Mouse (Mus musculus): ENCODE measurements at regions not wholly inside any gene's neighbourhood (a gene's known extent, or its start where the extent isn't known, plus 50 kb on each side); places are given as distances from the start of the nearest gene placed in this dataset.

GRCm38 (mm10) chr2:167799629-167800387 is 110.2 kb upstream of the Tmem189 start:
- no peaks in the 10 kb centered on the region for H3K9me3 ChIP-seq (ENCODE audit: control insufficient read depth, low read length)
- H3K4me1 ChIP-seq (replicated peaks; ENCODE audit: control insufficient read depth, insufficient read depth, low read length): peaks cover 20% of the 10 kb centered on the region
- no peaks in the 10 kb centered on the region for H3K27me3 ChIP-seq (replicated peaks; ENCODE audit: control insufficient read depth, insufficient read depth, low read length)
- no peak for DNase-seq (ENCODE audit: low spot score)
- no peaks in the 10 kb centered on the region for H3K36me3 ChIP-seq (ENCODE audit: control insufficient read depth, insufficient read depth, low read length)
- no peak overlapping the region for H3K4me2 ChIP-seq (ENCODE audit: low read length)
- peak; percentile 74; the same call in 1 of the 2 replicates for ATAC-seq (replicated peaks; ENCODE audit: low FRiP score, low TSS enrichment, low read depth)
- 81% methylated on average over 5 of the region's 5 CpGs for WGBS
- no peak overlapping the region for H3K27ac ChIP-seq (ENCODE audit: low read depth)
- no peak overlapping the region for H3K4me3 ChIP-seq (ENCODE audit: low read depth, low read length)
- no peak overlapping the region for H3K9ac ChIP-seq (ENCODE audit: low read length)

- Histone ChIP-seq H3K27me3 (replicated peaks; ENCODE audit: control insufficient read depth, insufficient read depth, low read length) (no peaks in the 10 kb centered on the region), H3K9ac (ENCODE audit: low read length) (no peak overlapping the region), H3K27ac (ENCODE audit: low read depth) (0 out of 2 replicates have a peak overlapping the region, but pooled peaks have one; percentile 5), H3K36me3 (ENCODE audit: control insufficient read depth, insufficient read depth, low read length) (no peaks in the 10 kb centered on the region), H3K4me2 (ENCODE audit: low read length) (no peak overlapping the region), H3K9me3 (ENCODE audit: control insufficient read depth, low read length) (no peaks in the 10 kb centered on the region), H3K4me3 (ENCODE audit: low read depth, low read length) (no peak overlapping the region), H3K4me1 (replicated peaks; ENCODE audit: control insufficient read depth, insufficient read depth, low read length) (peaks cover 16% of the 10 kb centered on the region)
- ATAC-seq (replicated peaks; ENCODE audit: low FRiP score, low TSS enrichment, low read depth) (no peak), DNase-seq (ENCODE audit: low spot score) (no peak)
- 83% methylated on average over 9 of the region's 9 CpGs for WGBS
These were observed 109.4 kb upstream of the Tmem189 start for GRCm38 (mm10) chr2:167798969-167799513.

GRCm38 (mm10) chr2:167798076-167798782 is 108.6 kb upstream of the Tmem189 start:
- Histone ChIP-seq H3K36me3 (ENCODE audit: control insufficient read depth, insufficient read depth, low read length) (no peaks in the 10 kb centered on the region), H3K4me3 (ENCODE audit: low read depth, low read length) (no peak overlapping the region), H3K27ac (ENCODE audit: low read depth) (peak overlapping the region; percentile 45; the same call in 1 of the 2 replicates), H3K9ac (ENCODE audit: low read length) (no peak overlapping the region), H3K4me1 (replicated peaks; ENCODE audit: control insufficient read depth, insufficient read depth, low read length) (peaks cover 16% of the 10 kb centered on the region), H3K27me3 (replicated peaks; ENCODE audit: control insufficient read depth, insufficient read depth, low read length) (no peaks in the 10 kb centered on the region), H3K9me3 (ENCODE audit: control insufficient read depth, low read length) (no peaks in the 10 kb centered on the region), H3K4me2 (ENCODE audit: low read length) (no peak overlapping the region)
- 66% methylated on average over 11 of the region's 11 CpGs for WGBS
- DNase-seq (ENCODE audit: low spot score) (no peak), ATAC-seq (replicated peaks; ENCODE audit: low FRiP score, low TSS enrichment, low read depth) (no peak)

GRCm38 (mm10) chr2:167795491-167795890 is 105.9 kb upstream of the Tmem189 start:
- no peaks in the 10 kb centered on the region for H3K9me3 ChIP-seq (ENCODE audit: control insufficient read depth, low read length)
- 83% methylated on average over 7 of the region's 7 CpGs for WGBS
- H3K36me3 ChIP-seq (ENCODE audit: control insufficient read depth, insufficient read depth, low read length): no peaks in the 10 kb centered on the region
- no peak overlapping the region for H3K9ac ChIP-seq (ENCODE audit: low read length)
- ATAC-seq (replicated peaks; ENCODE audit: low FRiP score, low TSS enrichment, low read depth): no peak
- H3K4me1 ChIP-seq (replicated peaks; ENCODE audit: control insufficient read depth, insufficient read depth, low read length): peaks cover 9% of the 10 kb centered on the region
- DNase-seq (ENCODE audit: low spot score): no peak
- no peak overlapping the region for H3K27ac ChIP-seq (ENCODE audit: low read depth)
- H3K4me3 ChIP-seq (ENCODE audit: low read depth, low read length): no peak overlapping the region
- no peaks in the 10 kb centered on the region for H3K27me3 ChIP-seq (replicated peaks; ENCODE audit: control insufficient read depth, insufficient read depth, low read length)
- no peak overlapping the region for H3K4me2 ChIP-seq (ENCODE audit: low read length)

- H3K9ac ChIP-seq (ENCODE audit: low read length): no peak overlapping the region
- H3K27ac ChIP-seq (ENCODE audit: low read depth): no peak overlapping the region
- ATAC-seq (replicated peaks; ENCODE audit: low FRiP score, low TSS enrichment, low read depth) (no peak), DNase-seq (ENCODE audit: low spot score) (no peak)
- no peaks in the 10 kb centered on the region for H3K36me3 ChIP-seq (ENCODE audit: control insufficient read depth, insufficient read depth, low read length)
- H3K4me3 ChIP-seq (ENCODE audit: low read depth, low read length): no peak overlapping the region
- H3K4me1 ChIP-seq (replicated peaks; ENCODE audit: control insufficient read depth, insufficient read depth, low read length): peaks cover 11% of the 10 kb centered on the region
- H3K27me3 ChIP-seq (replicated peaks; ENCODE audit: control insufficient read depth, insufficient read depth, low read length): no peaks in the 10 kb centered on the region
- 81% methylated on average over 2 of the region's 2 CpGs for WGBS
- no peak overlapping the region for H3K4me2 ChIP-seq (ENCODE audit: low read length)
- no peaks in the 10 kb centered on the region for H3K9me3 ChIP-seq (ENCODE audit: control insufficient read depth, low read length)
These were observed 104.3 kb upstream of the Tmem189 start for GRCm38 (mm10) chr2:167793916-167794315.

GRCm38 (mm10) chr2:167792753-167793152 is 103.1 kb upstream of the Tmem189 start:
- H3K4me2 ChIP-seq (ENCODE audit: low read length): no peak overlapping the region
- no peaks in the 10 kb centered on the region for H3K9me3 ChIP-seq (ENCODE audit: control insufficient read depth, low read length)
- peaks cover 5% of the 10 kb centered on the region for H3K4me1 ChIP-seq (replicated peaks; ENCODE audit: control insufficient read depth, insufficient read depth, low read length)
- 37% methylated on average over 3 of the region's 3 CpGs for WGBS
- ATAC-seq (replicated peaks; ENCODE audit: low FRiP score, low TSS enrichment, low read depth) (no peak), DNase-seq (ENCODE audit: low spot score) (no peak)
- no peak overlapping the region for H3K9ac ChIP-seq (ENCODE audit: low read length)
- no peak overlapping the region for H3K27ac ChIP-seq (ENCODE audit: low read depth)
- no peaks in the 10 kb centered on the region for H3K36me3 ChIP-seq (ENCODE audit: control insufficient read depth, insufficient read depth, low read length)
- H3K27me3 ChIP-seq (replicated peaks; ENCODE audit: control insufficient read depth, insufficient read depth, low read length): no peaks in the 10 kb centered on the region
- H3K4me3 ChIP-seq (ENCODE audit: low read depth, low read length): no peak overlapping the region

GRCm38 (mm10) chr2:167792330-167792729 is 102.7 kb upstream of the Tmem189 start:
- 55% methylated on average over 3 of the region's 3 CpGs for WGBS
- H3K4me1 ChIP-seq (replicated peaks; ENCODE audit: control insufficient read depth, insufficient read depth, low read length): 0 out of 2 replicates have a peak, but pooled peaks cover 3% of the 10 kb centered on the region
- H3K9ac ChIP-seq (ENCODE audit: low read length): no peak overlapping the region
- H3K9me3 ChIP-seq (ENCODE audit: control insufficient read depth, low read length): no peaks in the 10 kb centered on the region
- no peaks in the 10 kb centered on the region for H3K27me3 ChIP-seq (replicated peaks; ENCODE audit: control insufficient read depth, insufficient read depth, low read length)
- no peaks in the 10 kb centered on the region for H3K36me3 ChIP-seq (ENCODE audit: control insufficient read depth, insufficient read depth, low read length)
- no peak overlapping the region for H3K4me2 ChIP-seq (ENCODE audit: low read length)
- H3K4me3 ChIP-seq (ENCODE audit: low read depth, low read length): no peak overlapping the region
- no peak for ATAC-seq (replicated peaks; ENCODE audit: low FRiP score, low TSS enrichment, low read depth)
- no peak for DNase-seq (ENCODE audit: low spot score)
- H3K27ac ChIP-seq (ENCODE audit: low read depth): no peak overlapping the region

- DNase-seq (ENCODE audit: low spot score) (no peak), ATAC-seq (replicated peaks; ENCODE audit: low FRiP score, low TSS enrichment, low read depth) (peak; percentile 66)
- 73% methylated on average over 11 of the region's 11 CpGs for WGBS
- Histone ChIP-seq H3K4me2 (ENCODE audit: low read length) (no peak overlapping the region), H3K27ac (ENCODE audit: low read depth) (0 out of 2 replicates have a peak overlapping the region, but pooled peaks have one; percentile 57), H3K27me3 (replicated peaks; ENCODE audit: control insufficient read depth, insufficient read depth, low read length) (no peaks in the 10 kb centered on the region), H3K36me3 (ENCODE audit: control insufficient read depth, insufficient read depth, low read length) (no peaks in the 10 kb centered on the region), H3K9me3 (ENCODE audit: control insufficient read depth, low read length) (no peaks in the 10 kb centered on the region), H3K4me3 (ENCODE audit: low read depth, low read length) (no peak overlapping the region), H3K9ac (ENCODE audit: low read length) (no peak overlapping the region), H3K4me1 (replicated peaks; ENCODE audit: control insufficient read depth, insufficient read depth, low read length) (0 out of 2 replicates have a peak, but pooled peaks cover 3% of the 10 kb centered on the region)
These were observed 99.9 kb upstream of the Tmem189 start for GRCm38 (mm10) chr2:167789471-167789923.
